Mouse (Mus musculus): Measurements from ENCODE around the gene BC035044. TPM values are rescaled to one million over a fixed set of nuclear protein-coding genes. Genes with fewer than 3 reads are reported as not detected.
A peak's percentile ranks its signal among the peaks of the same experiment; 100 is the strongest.
"Not testable (repeated sequence)": the region's sequence is repeated elsewhere in the genome, so short reads cannot be mapped to it uniquely, and the experiment has no call there.

Gene BC035044
- polyA plus RNA-seq, 1 experiment from 2014 or later, result 1.9 TPM

- Histone ChIP-seq H3K4me1 (ENCODE audit: control insufficient read depth, insufficient read depth, low read length) (no peaks in the 10 kb centered on the region), H3K9me3 (ENCODE audit: control insufficient read depth, low read length) (no peaks in the 10 kb centered on the region), H3K4me2 (ENCODE audit: low read depth, low read length) (no peak overlapping the region), H3K36me3 (ENCODE audit: control insufficient read depth, insufficient read depth, low read length) (no peaks in the 10 kb centered on the region), H3K27me3 (replicated peaks; ENCODE audit: control insufficient read depth, insufficient read depth, low read length) (no peaks in the 10 kb centered on the region), H3K4me3 (ENCODE audit: low read length) (no peak overlapping the region), H3K27ac (ENCODE audit: low read length) (no peak overlapping the region), H3K9ac (ENCODE audit: low read depth, low read length) (no peak overlapping the region)
- no peak; the same call in 1 of the 2 replicates for ATAC-seq
- 78% methylated on average over 5 of the region's 5 CpGs for WGBS
These were observed 2.1 kb downstream of the BC035044 start for GRCm38 (mm10) chr6:128888834-128889233.

GRCm38 (mm10) chr6:128887091-128887790 is 3.7 kb downstream of the BC035044 start, which contains the start of gene Clec2i:
TSS of gene Clec2i (plus strand) at chr6:128887588.
- not testable (repeated sequence) for ATAC-seq; H3K4me1 ChIP-seq (ENCODE audit: control insufficient read depth, insufficient read depth, low read length); H3K4me2 ChIP-seq (ENCODE audit: low read depth, low read length); H3K27ac ChIP-seq (ENCODE audit: low read length); H3K9me3 ChIP-seq (ENCODE audit: control insufficient read depth, low read length); H3K36me3 ChIP-seq (ENCODE audit: control insufficient read depth, insufficient read depth, low read length); H3K27me3 ChIP-seq (replicated peaks; ENCODE audit: control insufficient read depth, insufficient read depth, low read length); H3K4me3 ChIP-seq (ENCODE audit: low read length); H3K9ac ChIP-seq (ENCODE audit: low read depth, low read length)
- WGBS, result 87% methylated on average over 6 of the region's 6 CpGs

- no peaks in the 10 kb centered on the region for H3K4me1 ChIP-seq (ENCODE audit: control insufficient read depth, insufficient read depth, low read length)
- H3K27ac ChIP-seq (ENCODE audit: low read length), result no peak overlapping the region
- no peaks in the 10 kb centered on the region for H3K27me3 ChIP-seq (replicated peaks; ENCODE audit: control insufficient read depth, insufficient read depth, low read length)
- H3K4me3 ChIP-seq (ENCODE audit: low read length), result no peak overlapping the region
- no peak overlapping the region for H3K4me2 ChIP-seq (ENCODE audit: low read depth, low read length)
- ATAC-seq, result no peak
- H3K36me3 ChIP-seq (ENCODE audit: control insufficient read depth, insufficient read depth, low read length), result no peaks in the 10 kb centered on the region
- WGBS, result 89% methylated on average over 1 of the region's 1 CpGs
- H3K9ac ChIP-seq (ENCODE audit: low read depth, low read length), result no peak overlapping the region
- no peaks in the 10 kb centered on the region for H3K9me3 ChIP-seq (ENCODE audit: control insufficient read depth, low read length)
These were observed 18.9 kb downstream of the BC035044 start for GRCm38 (mm10) chr6:128871910-128872610.

DNA sequence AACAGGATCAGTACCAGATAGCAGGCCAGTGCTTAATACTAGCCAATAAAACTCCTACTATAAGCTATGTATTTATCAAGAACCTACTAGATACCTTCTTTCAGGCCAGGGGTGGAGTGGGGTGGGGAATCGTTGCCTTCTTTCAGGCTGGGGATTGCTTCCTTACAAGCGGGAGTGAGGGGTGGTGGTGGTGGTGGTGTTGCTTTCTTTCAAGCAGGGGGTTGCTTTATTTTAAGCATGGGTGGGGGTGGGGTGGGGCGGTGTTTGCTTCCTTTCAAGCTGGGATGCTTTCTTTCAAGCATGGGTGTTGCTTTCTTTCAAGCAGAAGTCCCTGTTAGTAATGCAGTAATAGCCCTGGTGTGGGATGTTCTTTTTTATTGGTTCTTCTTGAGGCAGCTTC is 22.1 kb downstream of the BC035044 start:
- H3K4me1 ChIP-seq (ENCODE audit: control insufficient read depth, insufficient read depth, low read length), result no peaks in the 10 kb centered on the region
- no peak overlapping the region for H3K27ac ChIP-seq (ENCODE audit: low read length)
- no peak for ATAC-seq
- H3K4me3 ChIP-seq (ENCODE audit: low read length), result no peak overlapping the region
- no peak overlapping the region for H3K9ac ChIP-seq (ENCODE audit: low read depth, low read length)
- WGBS, result 47% methylated on average over 3 of the region's 3 CpGs
- no peaks in the 10 kb centered on the region for H3K27me3 ChIP-seq (replicated peaks; ENCODE audit: control insufficient read depth, insufficient read depth, low read length)
- H3K4me2 ChIP-seq (ENCODE audit: low read depth, low read length), result no peak overlapping the region
- H3K36me3 ChIP-seq (ENCODE audit: control insufficient read depth, insufficient read depth, low read length), result no peaks in the 10 kb centered on the region
- H3K9me3 ChIP-seq (ENCODE audit: control insufficient read depth, low read length), result no peaks in the 10 kb centered on the region

GRCm38 (mm10) chr6:128857976-128858375 is 33.0 kb downstream of the BC035044 start:
- no peak overlapping the region for H3K4me2 ChIP-seq (ENCODE audit: low read depth, low read length)
- no peaks in the 10 kb centered on the region for H3K4me1 ChIP-seq (ENCODE audit: control insufficient read depth, insufficient read depth, low read length)
- WGBS, result 93% methylated on average over 2 of the region's 2 CpGs
- H3K36me3 ChIP-seq (ENCODE audit: control insufficient read depth, insufficient read depth, low read length), result no peaks in the 10 kb centered on the region
- H3K9me3 ChIP-seq (ENCODE audit: control insufficient read depth, low read length), result no peaks in the 10 kb centered on the region
- H3K4me3 ChIP-seq (ENCODE audit: low read length), result no peak overlapping the region
- ATAC-seq, result no peak
- H3K27ac ChIP-seq (ENCODE audit: low read length), result no peak overlapping the region
- H3K27me3 ChIP-seq (replicated peaks; ENCODE audit: control insufficient read depth, insufficient read depth, low read length), result no peaks in the 10 kb centered on the region
- no peak overlapping the region for H3K9ac ChIP-seq (ENCODE audit: low read depth, low read length)

GRCm38 (mm10) chr6:128856250-128856649 is 34.7 kb downstream of the BC035044 start:
- Histone ChIP-seq H3K4me2 (ENCODE audit: low read depth, low read length) (no peak overlapping the region), H3K4me1 (ENCODE audit: control insufficient read depth, insufficient read depth, low read length) (no peaks in the 10 kb centered on the region), H3K27ac (ENCODE audit: low read length) (no peak overlapping the region), H3K4me3 (ENCODE audit: low read length) (no peak overlapping the region), H3K27me3 (replicated peaks; ENCODE audit: control insufficient read depth, insufficient read depth, low read length) (no peaks in the 10 kb centered on the region), H3K9ac (ENCODE audit: low read depth, low read length) (no peak overlapping the region), H3K36me3 (ENCODE audit: control insufficient read depth, insufficient read depth, low read length) (no peaks in the 10 kb centered on the region), H3K9me3 (ENCODE audit: control insufficient read depth, low read length) (no peaks in the 10 kb centered on the region)
- ATAC-seq, result peak; percentile 78
- 48% methylated on average over 5 of the region's 5 CpGs for WGBS

- Histone ChIP-seq H3K9me3 (ENCODE audit: control insufficient read depth, low read length) (no peaks in the 10 kb centered on the region), H3K4me1 (ENCODE audit: control insufficient read depth, insufficient read depth, low read length) (no peaks in the 10 kb centered on the region), H3K4me2 (ENCODE audit: low read depth, low read length) (no peak overlapping the region), H3K36me3 (ENCODE audit: control insufficient read depth, insufficient read depth, low read length) (no peaks in the 10 kb centered on the region), H3K4me3 (ENCODE audit: low read length) (no peak overlapping the region), H3K27me3 (replicated peaks; ENCODE audit: control insufficient read depth, insufficient read depth, low read length) (no peaks in the 10 kb centered on the region), H3K9ac (ENCODE audit: low read depth, low read length) (no peak overlapping the region), H3K27ac (ENCODE audit: low read length) (peak overlapping the region; percentile 68; the same call in 1 of the 2 replicates)
- WGBS, result 69% methylated on average over 1 of the region's 1 CpGs
- ATAC-seq, result peak; percentile 43
These were observed 35.4 kb downstream of the BC035044 start for GRCm38 (mm10) chr6:128855477-128855876.

DNA sequence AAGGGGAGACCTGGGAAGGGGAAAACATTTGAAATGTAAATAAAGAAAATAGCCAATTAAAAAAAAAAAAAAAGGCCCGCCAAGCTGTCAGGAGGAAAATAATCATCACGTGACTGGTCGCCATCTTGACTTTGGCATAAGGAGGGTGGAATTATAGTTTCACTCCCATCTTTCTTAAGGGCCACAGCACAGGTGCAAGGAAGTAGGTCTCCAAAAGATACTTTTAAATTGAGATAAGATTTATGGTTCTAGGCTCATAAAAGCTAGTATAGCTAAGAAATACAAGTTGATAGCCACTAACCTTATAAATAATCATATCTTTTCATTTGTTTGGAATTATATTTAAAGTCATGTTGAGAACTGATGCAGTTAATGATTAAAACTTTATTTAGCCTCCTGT is 36.0 kb downstream of the BC035044 start:
- WGBS, result 74% methylated on average over 3 of the region's 3 CpGs
- peak; percentile 61; the same call in 1 of the 2 replicates for ATAC-seq
- no peak overlapping the region for H3K4me2 ChIP-seq (ENCODE audit: low read depth, low read length)

GRCm38 (mm10) chr6:128854024-128854820 is 36.7 kb downstream of the BC035044 start:
- Histone ChIP-seq H3K4me1 (ENCODE audit: control insufficient read depth, insufficient read depth, low read length) (no peaks in the 10 kb centered on the region), H3K9me3 (ENCODE audit: control insufficient read depth, low read length) (no peaks in the 10 kb centered on the region), H3K27ac (ENCODE audit: low read length) (no peak overlapping the region), H3K36me3 (ENCODE audit: control insufficient read depth, insufficient read depth, low read length) (no peaks in the 10 kb centered on the region), H3K4me3 (ENCODE audit: low read length) (no peak overlapping the region), H3K9ac (ENCODE audit: low read depth, low read length) (no peak overlapping the region), H3K4me2 (ENCODE audit: low read depth, low read length) (no peak overlapping the region), H3K27me3 (replicated peaks; ENCODE audit: control insufficient read depth, insufficient read depth, low read length) (no peaks in the 10 kb centered on the region)
- ATAC-seq, result peak; percentile 43
- 54% methylated on average over 12 of the region's 12 CpGs for WGBS

More for the DNA sequence above, 36.0 kb downstream of the BC035044 start:
- Histone ChIP-seq H3K4me1 (ENCODE audit: control insufficient read depth, insufficient read depth, low read length) (no peaks in the 10 kb centered on the region), H3K36me3 (ENCODE audit: control insufficient read depth, insufficient read depth, low read length) (no peaks in the 10 kb centered on the region), H3K4me3 (ENCODE audit: low read length) (no peak overlapping the region), H3K9me3 (ENCODE audit: control insufficient read depth, low read length) (no peaks in the 10 kb centered on the region), H3K27ac (ENCODE audit: low read length) (no peak overlapping the region), H3K27me3 (replicated peaks; ENCODE audit: control insufficient read depth, insufficient read depth, low read length) (no peaks in the 10 kb centered on the region), H3K9ac (ENCODE audit: low read depth, low read length) (no peak overlapping the region)

Data from intestine, embryonic 16.5 days (tissue).